Mouse (Mus musculus): Measurements from ENCODE around the gene Jag2. TPM values are rescaled to one million over a fixed set of nuclear protein-coding genes. Genes with fewer than 3 reads are reported as not detected.

The Jag2 gene
- polyA plus RNA-seq, 1 experiment from 2014 or later = 4.7 TPM

GRCm38 (mm10) chr12:112951150-112951842, 21.7 kb upstream of the Jag2 start:
- peak overlapping the region in 1 of 2 experiments; percentile 63; a peak in 1 of 4 replicates for H3K4me3 ChIP-seq (ENCODE audit: control insufficient read depth in 1 of 2, insufficient read depth in 1 of 2, low read depth in 1 of 2, low read length in 2 of 2)
- H3K27me3 ChIP-seq (ENCODE audit: control insufficient read depth, insufficient read depth, low read length) = peaks cover 4% of the 10 kb centered on the region; the same call in 1 of the 2 replicates
- peak overlapping the region; percentile 99 for H3K4me2 ChIP-seq (ENCODE audit: low read length)
- H3K9ac ChIP-seq (ENCODE audit: low read length) = peak overlapping the region; percentile 80; the same call in 1 of the 2 replicates
- H3K4me1 ChIP-seq (ENCODE audit: control insufficient read depth in 2 of 2, insufficient read depth in 2 of 2, low read length in 2 of 2) = peaks cover 32 to 36% of the 10 kb centered on the region in 2 experiments
- no peaks in the 10 kb centered on the region for H3K9me3 ChIP-seq (ENCODE audit: control insufficient read depth, low read length)
- H3K36me3 ChIP-seq (ENCODE audit: control insufficient read depth, insufficient read depth, low read length) = 0 out of 2 replicates have a peak, but pooled peaks cover 4% of the 10 kb centered on the region
- WGBS = 19% methylated on average over 7 of the region's 7 CpGs
- H3K27ac ChIP-seq (replicated peaks in 1 of 2; ENCODE audit: control insufficient read depth in 1 of 2, insufficient read depth in 1 of 2, low read depth in 2 of 2, low read length in 2 of 2) = peak overlapping the region; percentile 60 to 79
- ATAC-seq (ENCODE audit: insufficient number of reproducible peaks, insufficient read depth, low FRiP score, low read depth) = no peak

- ATAC-seq (ENCODE audit: insufficient number of reproducible peaks, insufficient read depth, low FRiP score, low read depth) = no peak
- Histone ChIP-seq H3K9ac (ENCODE audit: low read length) (peak overlapping the region; percentile 80), H3K4me3 (ENCODE audit: control insufficient read depth in 1 of 2, insufficient read depth in 1 of 2, low read depth in 1 of 2, low read length in 2 of 2) (peak overlapping the region; percentile 55 to 63), H3K4me2 (ENCODE audit: low read length) (peak overlapping the region; percentile 99), H3K27ac (replicated peaks in 1 of 2; ENCODE audit: control insufficient read depth in 1 of 2, insufficient read depth in 1 of 2, low read depth in 2 of 2, low read length in 2 of 2) (peak overlapping the region; percentile 60 to 79), H3K4me1 (ENCODE audit: control insufficient read depth in 2 of 2, insufficient read depth in 2 of 2, low read length in 2 of 2) (peaks cover 32 to 35% of the 10 kb centered on the region in 2 experiments), H3K27me3 (ENCODE audit: control insufficient read depth, insufficient read depth, low read length) (peaks cover 4% of the 10 kb centered on the region; the same call in 1 of the 2 replicates), H3K36me3 (ENCODE audit: control insufficient read depth, insufficient read depth, low read length) (0 out of 2 replicates have a peak, but pooled peaks cover 4% of the 10 kb centered on the region), H3K9me3 (ENCODE audit: control insufficient read depth, low read length) (no peaks in the 10 kb centered on the region)
- WGBS = 2% methylated on average over 6 of the region's 6 CpGs
Measured at GRCm38 (mm10) chr12:112950761-112951129, 21.2 kb upstream of the Jag2 start.

GRCm38 (mm10) chr12:112950040-112950760, 20.6 kb upstream of the Jag2 start:
- Histone ChIP-seq H3K27ac (replicated peaks in 1 of 2; ENCODE audit: control insufficient read depth in 1 of 2, insufficient read depth in 1 of 2, low read depth in 2 of 2, low read length in 2 of 2) (peak overlapping the region; percentile 60 to 79), H3K9me3 (ENCODE audit: control insufficient read depth, low read length) (no peaks in the 10 kb centered on the region), H3K4me1 (ENCODE audit: control insufficient read depth in 2 of 2, insufficient read depth in 2 of 2, low read length in 2 of 2) (peaks cover 32 to 34% of the 10 kb centered on the region in 2 experiments), H3K36me3 (ENCODE audit: control insufficient read depth, insufficient read depth, low read length) (0 out of 2 replicates have a peak, but pooled peaks cover 4% of the 10 kb centered on the region), H3K27me3 (ENCODE audit: control insufficient read depth, insufficient read depth, low read length) (peaks cover 4% of the 10 kb centered on the region; the same call in 1 of the 2 replicates), H3K9ac (ENCODE audit: low read length) (peak overlapping the region; percentile 80), H3K4me3 (ENCODE audit: control insufficient read depth in 1 of 2, insufficient read depth in 1 of 2, low read depth in 1 of 2, low read length in 2 of 2) (peak overlapping the region; percentile 55 to 63), H3K4me2 (ENCODE audit: low read length) (peak overlapping the region; percentile 99)
- peak; percentile 64 for ATAC-seq (ENCODE audit: insufficient number of reproducible peaks, insufficient read depth, low FRiP score, low read depth)
- WGBS = under 1% methylated on average over 57 of the region's 58 CpGs

- H3K4me3 ChIP-seq (ENCODE audit: control insufficient read depth in 1 of 2, insufficient read depth in 1 of 2, low read depth in 1 of 2, low read length in 2 of 2) = no peak overlapping the region
- no peak for ATAC-seq (ENCODE audit: insufficient number of reproducible peaks, insufficient read depth, low FRiP score, low read depth)
- H3K27ac ChIP-seq (replicated peaks in 1 of 2; ENCODE audit: control insufficient read depth in 1 of 2, insufficient read depth in 1 of 2, low read depth in 2 of 2, low read length in 2 of 2) = peak overlapping the region in 1 of 2 experiments; percentile 67; a peak in 2 of 4 replicates
- H3K4me1 ChIP-seq (ENCODE audit: control insufficient read depth in 2 of 2, insufficient read depth in 2 of 2, low read length in 2 of 2) = peaks cover 22% of the 10 kb centered on the region in 2 experiments
- 26% methylated on average over 4 of the region's 4 CpGs for WGBS
- no peaks in the 10 kb centered on the region for H3K36me3 ChIP-seq (ENCODE audit: control insufficient read depth, insufficient read depth, low read length)
- H3K27me3 ChIP-seq (ENCODE audit: control insufficient read depth, insufficient read depth, low read length) = peaks cover 4% of the 10 kb centered on the region; the same call in 1 of the 2 replicates
- no peaks in the 10 kb centered on the region for H3K9me3 ChIP-seq (ENCODE audit: control insufficient read depth, low read length)
- no peak overlapping the region for H3K9ac ChIP-seq (ENCODE audit: low read length)
- no peak overlapping the region for H3K4me2 ChIP-seq (ENCODE audit: low read length)
Measured at GRCm38 (mm10) chr12:112947307-112947706, 17.7 kb upstream of the Jag2 start.

GRCm38 (mm10) chr12:112943669-112944068, 14.1 kb upstream of the Jag2 start:
- ATAC-seq (ENCODE audit: insufficient number of reproducible peaks, insufficient read depth, low FRiP score, low read depth) = no peak
- WGBS = 62% methylated on average over 2 of the region's 2 CpGs
- Histone ChIP-seq H3K9me3 (ENCODE audit: control insufficient read depth, low read length) (no peaks in the 10 kb centered on the region), H3K36me3 (ENCODE audit: control insufficient read depth, insufficient read depth, low read length) (no peaks in the 10 kb centered on the region), H3K4me1 (ENCODE audit: control insufficient read depth in 2 of 2, insufficient read depth in 2 of 2, low read length in 2 of 2) (peaks cover 7 to 11% of the 10 kb centered on the region in 2 experiments; a peak in 3 of 4 replicates), H3K4me2 (ENCODE audit: low read length) (no peak overlapping the region), H3K9ac (ENCODE audit: low read length) (no peak overlapping the region), H3K27ac (replicated peaks in 1 of 2; ENCODE audit: control insufficient read depth in 1 of 2, insufficient read depth in 1 of 2, low read depth in 2 of 2, low read length in 2 of 2) (no peak overlapping the region), H3K4me3 (ENCODE audit: control insufficient read depth in 1 of 2, insufficient read depth in 1 of 2, low read depth in 1 of 2, low read length in 2 of 2) (no peak overlapping the region), H3K27me3 (ENCODE audit: control insufficient read depth, insufficient read depth, low read length) (0 out of 2 replicates have a peak, but pooled peaks cover 3% of the 10 kb centered on the region)

GRCm38 (mm10) chr12:112941776-112942713, 12.5 kb upstream of the Jag2 start, which contains the start of gene Nudt14:
TSS of gene Nudt14 (minus strand) at chr12:112942124.
- 2% methylated on average over 57 of the region's 58 CpGs for WGBS

More at GRCm38 (mm10) chr12:112941776-112942713, 12.5 kb upstream of the Jag2 start, which contains the start of gene Nudt14:
- Histone ChIP-seq H3K4me3 (ENCODE audit: control insufficient read depth in 1 of 2, insufficient read depth in 1 of 2, low read depth in 1 of 2, low read length in 2 of 2) (peak within 1 kb of the TSS; percentile 54 to 74), H3K27me3 (ENCODE audit: control insufficient read depth, insufficient read depth, low read length) (0 out of 2 replicates have a peak, but pooled peaks cover 3% of the 10 kb centered on the region), H3K4me1 (ENCODE audit: control insufficient read depth in 2 of 2, insufficient read depth in 2 of 2, low read length in 2 of 2) (peaks cover 10 to 17% of the 10 kb centered on the region in 2 experiments; a peak in 3 of 4 replicates), H3K9me3 (ENCODE audit: control insufficient read depth, low read length) (no peaks in the 10 kb centered on the region), H3K4me2 (ENCODE audit: low read length) (peak within 1 kb of the TSS; percentile 90), H3K27ac (replicated peaks in 1 of 2; ENCODE audit: control insufficient read depth in 1 of 2, insufficient read depth in 1 of 2, low read depth in 2 of 2, low read length in 2 of 2) (peak within 1 kb of the TSS in 1 of 2 experiments; percentile 75; a peak in 1 of 4 replicates), H3K9ac (ENCODE audit: low read length) (peak within 1 kb of the TSS; percentile 83), H3K36me3 (ENCODE audit: control insufficient read depth, insufficient read depth, low read length) (no peaks in the 10 kb centered on the region)
- peak; percentile 75 for ATAC-seq (ENCODE audit: insufficient number of reproducible peaks, insufficient read depth, low FRiP score, low read depth)

Measured in heart, embryonic 14.5 days (tissue).